Mouse (Mus musculus) left cerebral cortex, postnatal 10 days (tissue): ENCODE measurements around the gene Cbln4. TPM values are rescaled to one million over a fixed set of nuclear protein-coding genes. Genes with fewer than 3 reads are reported as not detected.
A peak's percentile ranks its signal among the peaks of the same experiment; 100 is the strongest.

ENCODE experiments used
- DNase-seq, 2 experiments: peaks; one replicate each; pipeline ENCODE4 v3.0.0; 2021 to 2022; ENCODE audit warnings: low spot score in 2 of 2, mixed read lengths in 1 of 2; ENCODE audit errors: extremely low spot score in 1 of 2
- intact Hi-C: fragments of 180-260 bp; cut with DNase I; formaldehyde crosslinking; loops from one replicate; pipeline ENCODE4 v1.15.1; 2025
- total RNA-seq, 2 experiments: library from RNA; stranded (reverse); gene quantifications; 2 replicates each; pipeline ENCODE4 v1.2.3; 2021

Gene Cbln4
- 10 to 100 TPM; 12.9 to 16.8 TPM for total RNA-seq

DNA sequence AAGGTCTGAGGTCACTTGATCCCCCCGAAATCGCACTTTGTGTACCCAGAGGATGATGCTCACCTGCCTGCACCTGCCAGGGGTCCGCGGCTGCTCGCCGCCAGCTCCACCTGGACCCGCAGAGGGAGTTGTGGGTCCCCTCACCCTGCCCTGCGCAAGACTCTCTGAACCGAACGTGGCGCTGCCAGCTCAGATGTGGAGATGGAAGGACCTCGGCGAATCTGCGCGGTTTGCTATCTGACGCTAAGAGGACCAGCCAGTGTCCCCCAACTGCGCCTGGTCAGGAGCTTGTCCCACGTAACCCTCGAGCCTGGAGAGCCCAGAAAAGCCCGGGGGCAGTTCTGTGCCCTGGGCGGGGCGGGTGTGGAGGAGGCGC lies at the start of gene Cbln4:
Gene Cbln4 (minus strand): TSS at position 232 of the 376 bp plus-strand sequence.
- intact Hi-C loops, result loop anchor here (10.0 kb wide), 1 partner anchor 1128 kb away; no protein-coding TSS in a partner anchor

DNA sequence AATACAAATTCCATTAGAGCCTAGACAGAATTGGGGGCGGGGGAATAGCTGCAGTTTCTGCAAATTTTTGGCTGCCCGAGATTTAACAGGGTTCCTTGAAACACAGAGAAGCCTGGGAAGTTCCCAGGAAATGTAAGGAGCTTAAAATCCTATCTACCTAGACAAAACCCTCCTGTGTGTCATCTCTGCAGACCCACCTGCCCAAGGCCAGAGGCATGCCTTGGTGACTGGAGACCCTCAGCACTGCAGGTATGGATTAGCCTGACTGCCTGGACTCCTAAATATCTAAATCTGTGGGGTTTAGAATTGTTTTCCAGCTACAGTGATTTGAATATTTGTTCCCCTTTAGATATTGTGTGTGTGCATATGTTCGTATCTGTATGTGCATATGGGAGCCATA lies 35.3 kb upstream of the Cbln4 start:
- intact Hi-C loops, result no loop called here
- no peak for DNase-seq

More for the DNA sequence above, at the start of gene Cbln4:
- no peak for DNase-seq

DNA sequence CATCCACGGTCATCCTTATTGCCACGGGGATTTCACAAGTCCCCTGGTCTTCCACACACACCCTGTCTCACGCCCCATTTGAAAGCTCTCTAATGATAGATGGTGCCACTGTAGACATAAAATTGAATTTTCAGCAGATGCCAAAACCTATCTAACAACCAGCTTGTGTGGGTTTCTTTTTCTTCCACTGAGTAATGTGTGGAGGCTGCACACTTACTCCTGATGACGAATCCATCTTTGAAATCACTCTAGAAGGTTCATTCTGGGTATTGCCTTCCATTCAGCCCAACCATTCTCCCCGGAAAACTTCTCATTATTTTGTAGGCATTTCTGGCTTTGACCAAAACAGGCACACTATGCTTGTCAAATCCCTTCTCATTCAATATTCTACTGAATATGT lies 33.0 kb upstream of the Cbln4 start:
- intact Hi-C loops, result no loop called here
- no peak for DNase-seq

DNA sequence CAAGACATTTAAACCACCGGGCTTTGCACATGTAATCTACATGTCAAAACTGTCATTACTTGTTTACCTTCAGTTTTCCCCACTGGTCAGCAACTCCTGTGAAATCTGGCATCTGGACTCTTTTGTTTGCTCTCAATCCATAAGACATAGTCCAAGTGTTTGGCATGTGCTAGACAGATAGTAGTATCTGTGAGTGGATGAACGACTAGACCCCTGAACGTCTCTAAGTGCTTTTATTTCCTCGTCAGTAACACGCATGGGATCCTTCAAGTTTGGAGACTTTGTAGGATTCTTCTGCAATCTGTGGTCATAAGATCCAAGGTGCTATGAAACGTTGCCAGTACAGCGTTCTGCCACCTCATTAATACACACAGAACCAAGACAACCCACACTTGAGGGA lies 19.6 kb upstream of the Cbln4 start:
- intact Hi-C loops, result no loop called here
- DNase-seq, result no peak

DNA sequence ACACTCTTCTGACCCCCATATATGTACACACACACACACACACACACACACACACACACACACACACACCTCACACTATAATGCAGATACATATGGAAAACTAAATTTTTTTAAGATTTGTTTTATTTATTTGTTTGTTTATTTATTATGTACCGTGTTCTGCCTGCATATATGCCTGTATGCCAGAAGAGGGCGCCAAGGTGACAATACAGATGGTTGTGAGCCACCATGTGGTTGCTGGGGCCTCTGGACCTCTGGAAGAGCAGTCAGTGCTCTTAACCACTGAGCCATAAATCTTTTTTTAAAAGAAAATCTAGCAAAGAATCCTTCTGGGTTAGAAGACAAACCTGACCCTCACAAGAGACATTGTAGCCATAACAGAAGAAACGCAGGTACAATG lies 16.5 kb upstream of the Cbln4 start:
- intact Hi-C loops, result no loop called here
- DNase-seq, result no peak

DNA sequence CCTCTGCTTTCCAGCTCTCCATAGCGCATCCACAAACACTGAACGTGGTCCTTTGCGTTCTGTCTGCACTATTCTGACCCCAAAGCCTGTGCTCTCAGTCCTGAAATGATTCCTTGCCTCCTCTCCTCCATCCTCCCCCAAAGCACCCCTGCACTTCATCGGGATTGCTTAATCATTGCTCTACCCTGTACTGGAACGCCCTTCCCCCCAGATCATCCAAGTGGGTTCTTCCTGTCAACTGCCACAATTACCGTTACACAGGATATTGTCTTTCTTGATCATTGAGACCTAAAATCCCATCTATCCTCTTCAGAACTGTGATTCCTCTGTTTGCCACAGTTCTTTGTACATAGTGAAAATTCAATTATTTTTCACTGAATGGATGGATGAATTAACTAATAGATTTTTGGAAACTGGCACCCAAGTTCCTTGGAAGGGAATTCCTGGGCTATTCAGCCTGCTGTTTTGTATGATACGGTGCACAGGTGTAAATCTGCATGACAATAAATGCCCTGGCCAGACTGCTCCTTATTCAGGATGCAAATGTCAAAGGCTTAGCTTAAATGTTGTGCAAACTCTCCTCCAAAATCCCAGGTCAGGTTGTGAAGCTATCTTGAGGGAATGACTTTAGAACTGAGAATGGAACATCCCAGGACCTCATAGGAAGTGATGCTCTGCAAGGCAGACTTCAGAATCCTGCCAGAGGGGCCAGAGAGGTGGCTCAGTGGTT lies 15.8 kb upstream of the Cbln4 start:
- intact Hi-C loops, result no loop called here

DNA sequence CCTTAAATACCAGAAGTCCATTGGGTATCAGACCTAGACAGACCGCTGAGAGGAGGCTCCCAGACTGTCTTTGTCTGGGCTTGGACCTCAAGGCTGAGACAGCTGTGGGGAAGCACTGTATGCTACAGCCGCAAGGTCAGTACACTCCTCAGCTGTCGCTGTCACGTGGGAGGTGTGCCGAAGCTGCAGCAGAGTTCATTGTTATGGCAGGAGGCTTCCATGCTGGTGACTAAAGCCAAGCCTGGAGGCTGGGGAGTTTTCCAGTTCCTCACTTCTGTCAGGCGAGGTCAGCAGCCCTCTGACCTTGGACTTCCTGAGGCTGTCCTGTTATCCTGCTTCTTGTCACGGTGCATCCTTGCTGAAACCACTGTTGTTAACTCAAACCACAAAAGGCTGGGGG lies 2.7 kb upstream of the Cbln4 start:
- intact Hi-C loops, result loop anchor here (10.0 kb wide), 1 partner anchor 1131 kb away; no protein-coding TSS in a partner anchor

More for the DNA sequence above, 15.8 kb upstream of the Cbln4 start:
- no peak for DNase-seq

DNA sequence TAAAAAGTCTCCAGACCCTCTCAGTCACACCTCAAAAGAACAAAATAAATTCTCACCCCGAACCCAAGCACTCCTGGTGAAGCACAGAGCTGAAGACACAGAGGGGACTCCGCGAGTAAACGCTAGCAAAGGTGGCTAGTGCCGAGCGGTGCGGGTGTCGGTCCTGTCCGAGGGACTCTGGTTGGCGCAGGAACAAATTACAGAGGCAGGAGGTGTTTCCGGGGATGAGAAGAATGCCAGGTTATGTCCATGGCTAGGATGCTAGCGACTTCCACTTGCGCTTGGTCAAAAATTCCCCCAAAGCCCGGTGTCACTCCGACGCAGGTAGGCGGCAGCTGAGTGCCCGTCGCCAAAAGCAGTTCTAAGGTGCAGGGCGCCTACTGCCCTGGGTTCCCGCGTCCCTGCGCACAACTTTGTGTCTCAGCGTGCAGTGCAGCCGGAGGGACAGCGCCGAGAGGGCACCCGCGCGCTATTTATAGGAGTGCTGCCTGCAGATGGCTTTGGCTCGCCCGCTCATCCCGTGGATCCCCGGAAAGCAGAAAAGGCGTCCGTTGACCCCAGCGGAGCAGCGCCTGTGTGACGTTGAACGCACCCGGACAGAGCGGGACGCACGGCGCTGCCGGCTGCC lies 545 bp downstream of the Cbln4 start:
- intact Hi-C loops, result loop anchor here (10.0 kb wide), 1 partner anchor 1128 kb away; no protein-coding TSS in a partner anchor
- no peak for DNase-seq

More for the DNA sequence above, 2.7 kb upstream of the Cbln4 start:
- no peak for DNase-seq

DNA sequence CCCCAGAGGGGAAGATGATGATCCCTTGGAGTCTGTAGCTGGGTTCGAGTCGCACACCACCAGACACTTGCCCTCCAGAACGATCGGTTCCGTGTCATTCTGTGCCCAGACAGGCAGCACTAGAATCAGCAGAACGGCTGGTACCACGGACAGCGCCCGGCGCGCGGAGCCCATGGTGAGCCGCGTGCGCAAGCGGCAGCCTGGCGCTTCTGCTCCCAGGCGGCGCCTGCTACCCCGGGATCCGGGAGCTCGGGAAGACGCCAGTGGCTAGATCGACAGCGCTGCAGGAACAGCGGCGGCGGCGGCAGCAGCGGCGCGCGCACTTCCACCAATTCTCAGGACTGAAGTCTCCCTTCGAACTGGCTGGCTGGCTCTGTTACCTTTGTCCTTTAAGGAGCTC lies 1.1 kb downstream of the Cbln4 start:
- DNase-seq, result peak; percentile 59 to 77
- intact Hi-C loops, result loop anchor here (10.0 kb wide), 1 partner anchor 1127 kb away; no protein-coding TSS in a partner anchor

DNA sequence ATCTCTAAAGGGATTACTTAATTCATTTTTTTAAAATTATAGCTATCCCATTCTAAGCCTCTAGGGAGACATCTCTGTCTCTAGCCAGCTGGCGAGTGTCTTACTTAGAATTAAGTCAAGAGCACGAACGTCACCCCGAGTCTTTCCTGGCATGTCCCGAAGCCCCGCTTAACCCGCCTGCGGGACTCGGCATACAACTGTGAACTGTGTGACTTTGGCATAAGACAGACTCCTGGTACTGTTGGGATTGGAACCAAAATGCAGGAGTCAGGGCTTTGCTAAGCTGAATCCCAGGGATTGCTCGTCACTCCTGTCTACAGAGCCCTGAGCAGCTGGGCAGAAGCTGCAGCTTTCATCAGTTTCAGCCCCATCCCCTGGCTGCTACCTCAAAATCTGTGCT lies 2.4 kb downstream of the Cbln4 start:
- DNase-seq, result no peak
- intact Hi-C loops, result loop anchor here (10.0 kb wide), 1 partner anchor 1126 kb away; no protein-coding TSS in a partner anchor

DNA sequence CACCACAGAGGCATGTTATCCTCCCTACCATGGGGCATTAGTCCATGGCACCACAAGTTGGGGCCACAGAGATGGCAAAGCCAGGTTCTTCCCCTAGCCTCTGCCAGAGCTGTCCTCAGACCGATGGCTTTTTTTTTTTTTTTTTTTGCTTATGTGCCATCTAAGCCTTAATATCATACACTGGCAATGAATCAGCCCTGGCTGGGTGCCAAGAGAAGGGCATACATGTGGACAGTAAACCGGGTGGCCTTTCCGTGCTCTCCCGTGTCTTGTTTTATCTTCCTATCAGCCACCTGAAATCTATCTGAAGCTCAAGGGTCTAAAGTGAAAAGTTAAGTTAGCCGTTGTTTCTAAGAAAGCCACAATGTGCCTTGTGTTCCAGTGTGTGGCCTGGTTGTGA lies 3.7 kb downstream of the Cbln4 start:
- DNase-seq, result no peak
- intact Hi-C loops, result no loop called here

DNA sequence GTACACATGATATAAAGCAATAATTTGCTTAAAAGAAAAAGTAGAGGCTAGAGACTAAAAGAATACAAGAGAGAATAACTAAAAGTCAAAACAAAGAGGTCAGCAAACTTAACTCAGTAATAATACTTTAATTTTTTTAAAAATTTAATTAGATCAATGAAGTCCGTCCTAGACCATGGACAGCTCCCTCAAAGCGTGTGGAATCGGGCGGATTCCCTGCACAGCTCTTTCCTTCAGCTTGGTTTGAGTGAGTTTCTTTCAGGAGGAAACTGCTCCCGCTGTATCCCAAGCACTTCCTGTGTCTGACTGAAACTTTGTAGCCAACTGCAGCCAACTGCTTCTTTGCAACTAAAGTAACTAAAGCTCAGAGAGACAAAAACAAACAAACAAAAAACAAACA lies 9.0 kb downstream of the Cbln4 start:
- intact Hi-C loops, result no loop called here
- no peak for DNase-seq

DNA sequence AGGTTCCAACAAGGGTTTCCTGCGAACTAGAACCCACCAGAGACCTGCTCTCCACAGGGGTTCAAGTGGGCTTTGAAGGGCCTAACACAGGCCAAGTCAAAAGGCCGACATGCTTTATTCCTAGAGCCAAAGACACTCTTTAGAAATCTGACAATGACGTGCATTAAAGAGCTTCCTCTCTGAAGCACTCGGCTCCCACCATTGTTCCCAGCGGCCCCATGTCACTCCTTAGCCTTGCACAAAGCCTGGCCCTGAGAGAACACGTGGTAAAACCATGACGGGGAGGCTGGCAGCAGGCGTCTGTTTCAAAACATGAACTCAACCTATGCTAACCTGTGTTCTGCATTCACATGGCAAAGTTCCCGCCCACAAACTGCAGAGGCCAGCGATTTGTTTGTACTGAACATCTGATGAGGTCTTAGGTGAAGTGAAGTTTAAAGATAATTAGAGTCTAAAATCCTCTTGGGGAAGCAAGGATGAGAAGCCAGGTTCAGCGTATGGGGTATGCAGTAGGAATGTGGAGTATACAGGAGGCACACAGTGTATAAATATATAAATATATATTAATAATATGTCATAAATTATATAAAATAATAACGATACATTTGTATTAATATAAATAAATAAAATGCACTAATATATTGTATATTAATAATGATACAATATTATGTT lies 17.7 kb downstream of the Cbln4 start:
- DNase-seq, result no peak
- intact Hi-C loops, result no loop called here

DNA sequence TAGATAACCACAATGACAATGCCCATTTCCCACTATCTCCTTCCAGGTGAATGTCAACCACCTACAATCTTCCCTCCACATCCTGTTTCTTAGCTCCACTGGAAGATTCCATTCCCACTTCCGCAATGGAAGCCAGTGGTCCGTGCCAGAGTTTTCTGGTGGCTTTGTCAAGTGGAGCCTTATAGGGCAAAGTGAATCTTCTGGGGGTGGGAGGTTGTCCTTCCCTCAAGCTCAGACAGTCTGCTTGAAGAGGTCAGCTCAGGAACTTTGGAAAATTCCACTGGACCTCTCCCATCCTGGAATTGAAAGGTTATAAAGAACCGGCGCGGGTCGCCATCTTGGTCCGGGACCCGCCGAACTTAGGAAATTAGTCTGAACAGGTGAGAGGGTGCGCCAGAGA lies 36.5 kb downstream of the Cbln4 start:
- intact Hi-C loops, result no loop called here
- DNase-seq, result no peak

DNA sequence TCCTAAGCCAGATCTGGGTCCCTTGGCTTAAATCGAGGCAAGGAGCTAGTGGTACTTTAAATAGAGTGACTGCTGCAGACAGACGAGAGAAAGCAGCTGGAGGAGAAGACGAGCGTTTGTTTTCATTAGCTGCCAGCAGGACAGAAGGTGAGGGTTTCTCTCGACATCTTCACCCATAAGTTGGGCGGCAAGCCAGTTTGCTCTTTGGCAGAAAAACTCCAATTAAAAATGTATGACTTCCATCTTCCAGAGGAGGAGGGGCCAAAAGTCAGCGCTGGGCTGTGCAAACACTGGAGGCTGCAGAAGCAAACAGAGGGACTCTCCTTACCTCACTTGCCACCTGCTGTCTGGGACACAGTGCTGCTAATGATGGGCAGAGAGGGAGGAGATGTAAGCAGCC lies 37.3 kb downstream of the Cbln4 start:
- intact Hi-C loops, result no loop called here
- DNase-seq, result peak; percentile 31 to 60

DNA sequence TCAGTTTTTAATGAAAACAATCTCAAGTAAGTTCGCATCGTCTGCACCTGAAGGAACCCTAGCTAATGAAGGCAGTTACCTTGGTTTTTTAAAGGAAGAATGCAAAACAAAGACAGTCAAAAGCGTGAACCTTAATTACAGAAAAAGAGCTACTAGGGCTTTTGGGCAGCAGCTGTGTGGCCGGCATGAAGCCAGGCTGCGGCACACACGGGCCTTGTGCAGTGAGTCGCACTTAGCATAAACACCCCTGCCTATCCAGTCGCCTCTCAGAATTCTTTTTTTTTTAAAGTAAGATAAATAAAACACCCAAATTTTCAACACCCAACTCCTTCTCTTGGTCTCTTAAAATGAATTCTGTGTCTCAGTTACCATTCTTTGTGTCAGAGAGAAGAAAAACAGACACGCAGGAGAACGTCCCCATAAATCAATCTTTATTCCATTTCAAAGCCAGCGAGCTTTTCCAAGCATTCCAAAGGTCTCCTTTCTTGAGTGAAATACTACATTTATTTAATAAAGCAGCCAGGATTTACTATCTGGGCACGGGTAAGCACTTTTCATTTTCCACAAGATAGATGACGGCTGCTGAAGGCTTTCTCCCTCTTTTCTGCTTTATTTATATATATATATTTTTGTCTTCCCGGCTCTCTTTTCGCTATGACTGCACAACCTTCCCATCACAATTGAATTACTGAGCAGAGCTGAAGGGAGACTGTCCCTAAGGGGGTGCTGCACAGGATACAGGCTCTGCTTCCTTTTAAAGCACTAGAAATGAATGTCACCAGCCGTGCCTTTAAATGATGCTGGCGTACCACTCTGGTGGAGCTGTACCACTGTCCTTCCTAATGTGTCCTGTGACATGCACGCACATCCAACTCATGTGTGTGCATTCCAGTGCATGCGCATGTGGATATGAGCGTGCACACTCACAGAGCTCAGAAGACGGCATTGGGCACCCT lies 39.0 kb downstream of the Cbln4 start:
- intact Hi-C loops, result no loop called here
- no peak for DNase-seq

DNA sequence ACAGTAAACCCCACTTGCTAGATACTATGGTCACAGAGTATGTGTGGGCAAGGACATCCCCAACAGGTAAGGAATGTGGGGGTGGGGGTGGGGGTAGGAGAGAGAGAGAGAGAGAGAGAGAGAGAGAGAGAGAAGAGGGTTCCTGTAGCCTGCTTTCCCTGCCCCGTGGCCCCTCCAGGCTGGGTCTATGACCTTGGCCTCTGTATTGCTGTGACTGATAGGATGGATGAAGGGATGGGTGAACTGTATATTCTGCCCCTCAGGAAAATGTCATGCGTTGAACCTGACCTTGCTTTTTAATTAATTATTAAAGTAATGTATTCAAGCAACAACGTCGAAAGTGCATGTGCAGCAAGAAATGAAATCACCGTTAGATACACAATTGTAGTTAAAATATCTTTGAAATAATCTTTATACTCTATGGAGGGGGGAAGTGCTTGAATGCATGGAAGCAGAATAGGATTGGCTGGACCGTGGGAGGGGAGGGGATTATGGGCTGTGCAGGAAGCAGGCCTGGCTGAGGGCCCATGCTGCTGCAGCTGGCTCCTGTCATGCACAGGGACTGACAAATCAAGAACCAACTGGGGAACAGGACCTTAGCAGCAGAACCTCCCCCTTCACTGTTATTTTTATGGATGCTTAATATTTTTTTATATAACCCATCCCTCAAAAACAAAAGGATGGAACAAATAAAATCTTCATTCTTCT lies 46.1 kb downstream of the Cbln4 start:
- intact Hi-C loops, result no loop called here
- no peak for DNase-seq

DNA sequence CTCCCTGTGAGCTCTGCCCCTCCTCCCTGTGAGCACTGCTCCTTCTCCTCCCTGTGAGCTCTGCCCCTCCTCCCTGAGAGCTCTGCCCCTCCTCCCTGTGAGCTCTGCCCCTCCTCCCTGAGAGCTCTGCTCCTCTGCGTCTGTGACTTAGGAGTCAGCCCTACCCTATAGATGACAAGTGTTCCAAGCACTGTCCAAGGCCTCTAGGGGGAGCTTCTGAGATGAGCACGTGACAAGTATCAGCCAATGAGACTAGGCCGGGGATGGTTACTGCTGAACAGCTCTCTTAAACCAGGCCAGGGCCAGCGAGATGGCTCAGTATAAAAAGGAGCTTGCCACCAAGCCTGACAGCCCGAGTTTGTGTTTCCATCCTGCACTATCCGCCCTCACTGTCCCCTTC lies 48.4 kb downstream of the Cbln4 start:
- intact Hi-C loops, result no loop called here
- no peak for DNase-seq
